12 mouse cellular contexts compared by ENCODE assay signal in genomic region chr14:122876723-122877122, GRCm38 (mm10). TPM values are rescaled to one million over a fixed set of nuclear protein-coding genes. Genes with fewer than 3 reads are reported as not detected.
A peak's percentile ranks its signal among the peaks of the same experiment; 100 is the strongest.
DNase-seq lines count a peak whose midpoint lies in the region; ATAC-seq and TF ChIP-seq lines count a peak whose summit lies in the region.
"Had no signal": no experiment of that assay in that cellular context is flagged by ENCODE, and none has a peak within 500 bp of the region (broad histone marks: within the 10 kb centered on the region; RNA-seq: fewer than 3 reads in every experiment).

No protein-coding gene starts in this region.

- H3K27ac ChIP-seq in midbrain, embryonic 14.5 days (replicated peaks; ENCODE audit: low read depth, low read length) = no peak overlapping the region
- no peak overlapping the region for H3K27ac ChIP-seq in midbrain, postnatal 0 days (ENCODE audit: low read depth, low read length)
- H3K27ac ChIP-seq: embryonic facial prominence, embryonic 15.5 days; forebrain, embryonic 15.5 days; stomach, postnatal 0 days had no signal

- WGBS in midbrain, embryonic 14.5 days = 67% methylated on average over 7 of the region's 7 CpGs
- WGBS in midbrain, postnatal 0 days = 58% methylated on average over 7 of the region's 7 CpGs
- WGBS in lung, adult 2 months = 73% methylated on average over 7 of the region's 7 CpGs

- no peaks in the 10 kb centered on the region for H3K36me3 ChIP-seq in midbrain, embryonic 14.5 days (ENCODE audit: control insufficient read depth, insufficient read depth, low read length)
- H3K36me3 ChIP-seq in midbrain, postnatal 0 days (ENCODE audit: insufficient read depth, low read length) = no peaks in the 10 kb centered on the region
- H3K36me3 ChIP-seq: embryonic facial prominence, embryonic 15.5 days; forebrain, embryonic 15.5 days; limb, embryonic 10.5 days had no signal

- peak; percentile 17 for DNase-seq in kidney, adult 11 months
- DNase-seq in kidney, postnatal 4 days = no peak
- no peak for DNase-seq in midbrain, embryonic 14.5 days
- no peak for DNase-seq in midbrain, postnatal 0 days (ENCODE audit: low spot score)
- peak; percentile 54 for DNase-seq in cerebellum, adult 8-10 months
- DNase-seq in kidney, postnatal 36 days = peak; percentile 13 to 28
- no peak for DNase-seq in lung, adult 2 months

- no peaks in the 10 kb centered on the region for H3K9me3 ChIP-seq in midbrain, embryonic 14.5 days (ENCODE audit: control insufficient read depth, low read length)
- no peaks in the 10 kb centered on the region for H3K9me3 ChIP-seq in midbrain, postnatal 0 days (ENCODE audit: low read length)
- H3K9me3 ChIP-seq: embryonic facial prominence, embryonic 15.5 days; forebrain, embryonic 15.5 days; limb, embryonic 10.5 days had no signal

- H3K27me3 ChIP-seq in midbrain, embryonic 14.5 days (ENCODE audit: control insufficient read depth, insufficient read depth, low read length) = no peaks in the 10 kb centered on the region
- no peaks in the 10 kb centered on the region for H3K27me3 ChIP-seq in midbrain, postnatal 0 days (ENCODE audit: insufficient read depth, low read length)
- H3K27me3 ChIP-seq: CH12.LX had no signal

- TF ChIP-seq POLR2A in lung, adult 2 months (IDR thresholded peaks at IDR 0.05; ENCODE audit: borderline replicate concordance, extremely low read depth, low read depth, low read length) = no peak

- TF ChIP-seq CTCF in midbrain, postnatal 0 days (IDR thresholded peaks at IDR 0.05) = no peak
- no peak for TF ChIP-seq CTCF in lung, adult 2 months (IDR thresholded peaks at IDR 0.05; ENCODE audit: insufficient read depth, low read length)

- H3K4me2 ChIP-seq in midbrain, embryonic 14.5 days (ENCODE audit: low read length) = no peak overlapping the region
- no peak overlapping the region for H3K4me2 ChIP-seq in midbrain, postnatal 0 days (ENCODE audit: low read depth, low read length, poor library complexity, severe bottlenecking)
- H3K4me2 ChIP-seq: embryonic facial prominence, embryonic 15.5 days; forebrain, embryonic 15.5 days had no signal

- H3K9ac ChIP-seq in midbrain, embryonic 14.5 days (replicated peaks; ENCODE audit: low read length) = no peak overlapping the region
- no peak overlapping the region for H3K9ac ChIP-seq in midbrain, postnatal 0 days (replicated peaks; ENCODE audit: low read length, poor library complexity, severe bottlenecking)
- H3K9ac ChIP-seq: embryonic facial prominence, embryonic 15.5 days; forebrain, embryonic 15.5 days had no signal

- H3K4me1 ChIP-seq in midbrain, embryonic 14.5 days (ENCODE audit: control insufficient read depth, insufficient read depth, low read length) = peaks cover 9% of the 10 kb centered on the region
- no peaks in the 10 kb centered on the region for H3K4me1 ChIP-seq in midbrain, postnatal 0 days (ENCODE audit: insufficient read depth, low read length)
- H3K4me1 ChIP-seq in lung, adult 2 months (ENCODE audit: control insufficient read depth, insufficient read depth, low read length) = no peaks in the 10 kb centered on the region

- no peak overlapping the region for H3K4me3 ChIP-seq in midbrain, embryonic 14.5 days (replicated peaks; ENCODE audit: low read depth, low read length)
- H3K4me3 ChIP-seq in midbrain, postnatal 0 days (ENCODE audit: low read depth, low read length) = no peak overlapping the region
- H3K4me3 ChIP-seq in lung, adult 2 months (replicated peaks; ENCODE audit: extremely low read depth, low read depth, low read length) = no peak overlapping the region
- H3K4me3 ChIP-seq: embryonic facial prominence, embryonic 15.5 days; forebrain, embryonic 15.5 days; limb, embryonic 10.5 days had no signal

- peak; percentile 25; the same call in 1 of the 2 replicates for ATAC-seq in midbrain, embryonic 14.5 days (ENCODE audit: low FRiP score, low TSS enrichment)
- no peak for ATAC-seq in midbrain, postnatal 0 days (ENCODE audit: low FRiP score)

RNA-seq across cellular contexts. Expression of gene Ggact, which starts 36.8 kb away (rescaled TPM):
- polyA plus RNA-seq in midbrain, embryonic 14.5 days (2014; fragmentation: Nextera tagmentation; extraction: Ambion mirVana) = 5.2 and 5.4 TPM in 2 replicates
- 23.3 and 24.2 TPM in 2 replicates for total RNA-seq in midbrain, postnatal 0 days (2014; rRNA removed)
- polyA plus RNA-seq in midbrain, postnatal 0 days (2015; fragmentation: Nextera tagmentation; extraction: Ambion mirVana) = 24.0 and 25.4 TPM in 2 replicates
- polyA plus RNA-seq in lung, adult 2 months (2012; rRNA removed) = 33.3 and 49.1 TPM in 2 replicates

Comparison
In these comparisons a context has a peak if more than half of its experiments do, and no peak if none do; other contexts are left out.
1. DNase-seq: peak in kidney, adult 11 months (single experiment), cerebellum, adult 8-10 months (single experiment) and kidney, postnatal 36 days (2 of 2); none in kidney, postnatal 4 days (0 of 2), midbrain, embryonic 14.5 days (single experiment), midbrain, postnatal 0 days (single experiment) and lung, adult 2 months (single experiment).